Mouse (Mus musculus) liver, postnatal 0 days (tissue): Measurements from ENCODE around the gene Grik4.

Experiments used
- CTCF ChIP-seq: sonication (generic); IDR thresholded peaks from 2 replicates; pipeline ENCODE4 v1.5.1; 2016; ENCODE audit warnings: antibody characterized with exemption, low read depth
- EP300 ChIP-seq: IDR thresholded peaks from 2 replicates; pipeline ENCODE4 v1.6.1; 2016; ENCODE audit warnings: antibody characterized with exemption, low read depth, mild to moderate bottlenecking

- TF ChIP-seq CTCF: no peak
- TF ChIP-seq EP300: no peak
These were observed 147.0 kb downstream of the Grik4 start for GRCm38 (mm10) chr9:42797276-42797675.
